Mouse (Mus musculus) C2C12 (cell line): ENCODE measurements at regions not wholly inside any gene's neighbourhood (a gene's known extent, or its start where the extent isn't known, plus 50 kb on each side); places are given as distances from the start of the nearest gene placed in this dataset.

Source experiments
- H3K27me3 ChIP-seq: one replicate; pipeline ENCODE4 v1.6.1; 2011; ENCODE audit not compliant: control insufficient read depth, insufficient read depth, insufficient read length
- H3K36me3 ChIP-seq: one replicate; pipeline ENCODE4 v1.6.1; 2011; ENCODE audit not compliant: control insufficient read depth, insufficient read depth
- H3K4me3 ChIP-seq: one replicate; pipeline ENCODE4 v1.5.1; 2011; ENCODE audit warnings: mild to moderate bottlenecking, control low read depth; ENCODE audit not compliant: poor library complexity, insufficient read depth, severe bottlenecking
- H3K79me2 ChIP-seq: one replicate; pipeline ENCODE4 v1.6.1; 2011; ENCODE audit not compliant: control insufficient read depth, insufficient read depth
- H3K79me3 ChIP-seq: one replicate; pipeline ENCODE4 v1.6.1; 2011; ENCODE audit warnings: low read depth, control low read depth
- H3ac ChIP-seq: one replicate; pipeline ENCODE3; 2011; ENCODE audit warnings: low read depth; ENCODE audit not compliant: control insufficient read depth, insufficient read length
- CEBPB ChIP-seq: IDR thresholded peaks from one replicate; pipeline ENCODE4 v1.6.1; 2011; ENCODE audit warnings: low read depth, mild to moderate bottlenecking, control low read depth, moderate library complexity
- CTCF ChIP-seq: IDR thresholded peaks from one replicate; pipeline ENCODE4 v1.5.1; 2011; ENCODE audit not compliant: control insufficient read depth, insufficient read depth, insufficient read length
- FOSL1 ChIP-seq: IDR thresholded peaks from one replicate; pipeline ENCODE4 v1.8.0; 2011; ENCODE audit warnings: mild to moderate bottlenecking, low read length; ENCODE audit not compliant: poor library complexity, insufficient read depth, severe bottlenecking
- MAX ChIP-seq: IDR thresholded peaks from one replicate; pipeline ENCODE4 v1.6.1; 2011; ENCODE audit warnings: mild to moderate bottlenecking, control low read depth
- MYOD1 ChIP-seq: IDR thresholded peaks from one replicate; pipeline ENCODE4 v1.6.1; 2011; ENCODE audit warnings: low read depth; ENCODE audit not compliant: control insufficient read depth, insufficient read length
- MYOG ChIP-seq: IDR thresholded peaks from one replicate; pipeline ENCODE4 v1.6.1; 2011; ENCODE audit not compliant: control insufficient read depth, insufficient read length; ENCODE audit errors: extremely low read depth
- USF1 ChIP-seq: IDR thresholded peaks from one replicate; pipeline ENCODE4 v1.6.1; 2011; ENCODE audit warnings: low read depth, mild to moderate bottlenecking, control low read depth, moderate library complexity

GRCm38 (mm10) chr1:137254634-137255033 is 294.4 kb upstream of the Nr5a2 start:
- H3K27me3 ChIP-seq: no peaks in the 10 kb centered on the region
- H3ac ChIP-seq: no peak overlapping the region
- TF ChIP-seq CTCF (no peak), MYOG (no peak), FOSL1 (no peak), MYOD1 (no peak), CEBPB (no peak), MAX (no peak), USF1 (no peak)
- H3K4me3 ChIP-seq: no peak overlapping the region
- H3K79me2 ChIP-seq: no peaks in the 10 kb centered on the region
- H3K79me3 ChIP-seq: no peaks in the 10 kb centered on the region
- no peaks in the 10 kb centered on the region for H3K36me3 ChIP-seq

DNA sequence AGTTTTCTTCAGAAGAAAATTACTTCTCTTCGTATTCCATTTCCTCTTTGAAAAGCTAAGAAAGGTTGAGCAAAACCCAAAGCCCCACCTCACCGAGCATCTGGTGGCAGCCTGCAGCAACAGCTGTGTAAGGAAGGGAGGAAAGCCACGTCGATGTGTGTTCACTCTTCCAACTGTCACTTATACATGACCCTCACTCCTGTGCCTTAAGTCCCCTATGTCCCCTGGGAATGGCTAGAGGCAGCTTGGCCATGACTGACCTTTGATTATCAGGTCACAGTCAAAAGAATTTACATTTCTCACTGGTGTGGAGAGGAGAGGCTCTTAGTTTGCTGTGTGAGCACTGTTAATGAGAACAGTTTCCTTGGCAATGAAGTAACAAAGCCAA is 266.8 kb upstream of the Nr5a2 start:
- Histone ChIP-seq H3K79me2 (no peaks in the 10 kb centered on the region), H3K79me3 (no peaks in the 10 kb centered on the region), H3K4me3 (no peak overlapping the region), H3ac (no peak overlapping the region), H3K36me3 (no peaks in the 10 kb centered on the region), H3K27me3 (no peaks in the 10 kb centered on the region)
- TF ChIP-seq CEBPB: no peak
- TF ChIP-seq MAX: no peak
- TF ChIP-seq MYOG: no peak
- no peak for TF ChIP-seq MYOD1
- TF ChIP-seq CTCF: no peak
- no peak for TF ChIP-seq USF1
- TF ChIP-seq FOSL1: no peak

DNA sequence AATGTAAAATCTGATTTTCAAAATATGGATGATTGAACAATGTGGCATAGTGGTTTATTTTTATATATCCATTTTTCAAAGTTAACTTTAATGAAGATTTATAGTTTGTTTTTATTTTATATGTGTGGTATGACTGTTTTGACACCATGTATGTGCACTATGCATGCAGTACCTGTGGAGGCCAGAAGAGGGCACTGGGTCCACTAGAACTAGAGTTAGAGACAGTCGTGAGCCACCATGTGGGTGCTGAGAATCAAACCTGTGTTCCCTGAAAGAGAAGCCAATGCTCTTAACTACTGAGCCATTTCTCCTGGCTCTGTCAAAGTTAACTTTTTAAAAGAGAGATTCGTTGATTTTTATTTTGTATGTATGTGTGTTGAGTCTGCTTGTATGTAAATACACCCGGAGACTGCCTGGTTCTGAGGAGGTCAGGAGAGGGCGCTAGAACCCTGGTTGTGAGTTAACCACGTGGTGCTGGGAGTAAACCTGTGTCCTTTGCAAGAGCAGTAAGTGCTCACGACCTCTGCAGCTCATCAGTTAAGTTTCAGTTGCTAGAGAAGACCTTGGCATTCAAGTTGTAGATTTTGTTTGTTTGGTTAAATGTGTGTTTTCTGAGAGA is 266.3 kb upstream of the Nr5a2 start:
- Histone ChIP-seq H3ac (no peak overlapping the region), H3K36me3 (no peaks in the 10 kb centered on the region), H3K4me3 (no peak overlapping the region), H3K27me3 (no peaks in the 10 kb centered on the region), H3K79me3 (no peaks in the 10 kb centered on the region), H3K79me2 (no peaks in the 10 kb centered on the region)
- no peak for TF ChIP-seq CTCF
- no peak for TF ChIP-seq MAX
- no peak for TF ChIP-seq CEBPB
- TF ChIP-seq MYOG: no peak
- TF ChIP-seq FOSL1: no peak
- no peak for TF ChIP-seq MYOD1
- no peak for TF ChIP-seq USF1

GRCm38 (mm10) chr1:137225418-137225817 is 265.2 kb upstream of the Nr5a2 start:
- Histone ChIP-seq H3K4me3 (no peak overlapping the region), H3ac (no peak overlapping the region), H3K79me2 (no peaks in the 10 kb centered on the region), H3K79me3 (no peaks in the 10 kb centered on the region), H3K36me3 (no peaks in the 10 kb centered on the region), H3K27me3 (no peaks in the 10 kb centered on the region)
- TF ChIP-seq MAX: no peak
- TF ChIP-seq CEBPB: no peak
- TF ChIP-seq CTCF: peak; percentile 19

- Histone ChIP-seq H3K36me3 (no peaks in the 10 kb centered on the region), H3K4me3 (no peak overlapping the region), H3K27me3 (no peaks in the 10 kb centered on the region), H3K79me3 (no peaks in the 10 kb centered on the region), H3K79me2 (no peaks in the 10 kb centered on the region), H3ac (no peak overlapping the region)
- TF ChIP-seq FOSL1: no peak
- TF ChIP-seq CTCF: no peak
- no peak for TF ChIP-seq CEBPB
- no peak for TF ChIP-seq USF1
- no peak for TF ChIP-seq MYOD1
- no peak for TF ChIP-seq MAX
- no peak for TF ChIP-seq MYOG
Measured at GRCm38 (mm10) chr1:137223052-137223451, 262.8 kb upstream of the Nr5a2 start.
